Mouse (Mus musculus) small intestine, adult 2 months (tissue): ENCODE data around the gene Zfp956.

ENCODE experiments used
- CTCF ChIP-seq: fragments of 200-500 bp; IDR thresholded peaks from 2 replicates; pipeline ENCODE4 v1.5.1; 2012; ENCODE audit warnings: low read depth, mild to moderate bottlenecking, control low read depth, inconsistent platforms, low read length, moderate library complexity, mixed read lengths; ENCODE audit not compliant: insufficient replicate concordance, insufficient read length; ENCODE audit errors: extremely low read depth
- POLR2A ChIP-seq: fragments of 200-500 bp; IDR thresholded peaks from 2 replicates; pipeline ENCODE4 v1.6.1; 2012; ENCODE audit warnings: low read depth, mild to moderate bottlenecking, control low read depth, inconsistent platforms, low read length, moderate library complexity

- TF ChIP-seq CTCF (no peak), POLR2A (no peak)
These were observed 9.5 kb upstream of the Zfp956 start for GRCm38 (mm10) chr6:47943721-47944120.
